Mouse (Mus musculus) spleen, adult 2 months (tissue): Measurements from ENCODE around the gene Cycs.

Source experiments
- CTCF ChIP-seq: fragments of 200-500 bp; IDR thresholded peaks from 2 replicates; pipeline ENCODE4 v1.5.1; 2011; ENCODE audit warnings: mild to moderate bottlenecking, inconsistent platforms; ENCODE audit not compliant: insufficient read depth, insufficient read length, insufficient replicate concordance; ENCODE audit errors: extremely low read depth
- POLR2A ChIP-seq: fragments of 200-500 bp; IDR thresholded peaks from 2 replicates; pipeline ENCODE4 v1.6.1; 2011; ENCODE audit warnings: low read depth, low read length, inconsistent platforms

DNA sequence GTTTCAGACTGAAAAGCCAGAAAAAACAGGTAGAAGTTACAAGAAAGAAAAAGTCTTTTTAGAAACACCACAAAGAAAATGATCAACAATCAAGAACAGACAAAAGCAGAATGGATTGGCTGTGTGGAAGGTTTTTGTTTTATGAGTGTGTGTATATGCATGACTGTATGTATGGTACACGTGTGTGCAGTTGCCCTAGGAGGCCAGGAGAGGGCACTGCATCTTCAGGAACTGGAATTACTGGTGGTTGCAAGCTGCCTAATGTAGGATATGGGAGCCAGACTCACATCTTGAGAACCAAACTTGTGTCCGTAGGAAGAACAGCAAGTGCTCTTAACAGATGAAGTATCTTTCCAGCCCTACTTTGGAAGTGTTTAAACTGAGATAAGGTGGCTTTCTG is 28.0 kb upstream of the Cycs start:
- no peak for TF ChIP-seq POLR2A
- no peak for TF ChIP-seq CTCF
